Mouse (Mus musculus) hematopoietic stem cell, adult 5-6 weeks (primary cell): ENCODE data around the gene Tpcn1. TPM values are rescaled to one million over a fixed set of nuclear protein-coding genes. Genes with fewer than 3 reads are reported as not detected.

Experiments used
- ATAC-seq, 2 experiments: fragments of 125-278 bp in 1 of 2; replicated peaks in 1 of 2; 2 replicates each; pipeline ENCODE4 v1.8.0; 2016 to 2017; ENCODE audit warnings: inconsistent platforms in 2 of 2, mild to moderate bottlenecking in 2 of 2, moderate number of reproducible peaks in 2 of 2, low read depth in 1 of 2, moderate TSS enrichment in 1 of 2; ENCODE audit not compliant: low FRiP score in 2 of 2, poor library complexity in 2 of 2, severe bottlenecking in 2 of 2, insufficient read depth in 1 of 2, low TSS enrichment in 1 of 2
- total RNA-seq: library from RNA; stranded (forward); fragments of 172-1452, 232-1000 nt; gene quantifications from 2 replicates; pipeline ENCODE4 v1.2.3, GENCODE M21; 2017

Gene Tpcn1
- total RNA-seq, 1 experiment from 2014 or later: 9.8 TPM

DNA sequence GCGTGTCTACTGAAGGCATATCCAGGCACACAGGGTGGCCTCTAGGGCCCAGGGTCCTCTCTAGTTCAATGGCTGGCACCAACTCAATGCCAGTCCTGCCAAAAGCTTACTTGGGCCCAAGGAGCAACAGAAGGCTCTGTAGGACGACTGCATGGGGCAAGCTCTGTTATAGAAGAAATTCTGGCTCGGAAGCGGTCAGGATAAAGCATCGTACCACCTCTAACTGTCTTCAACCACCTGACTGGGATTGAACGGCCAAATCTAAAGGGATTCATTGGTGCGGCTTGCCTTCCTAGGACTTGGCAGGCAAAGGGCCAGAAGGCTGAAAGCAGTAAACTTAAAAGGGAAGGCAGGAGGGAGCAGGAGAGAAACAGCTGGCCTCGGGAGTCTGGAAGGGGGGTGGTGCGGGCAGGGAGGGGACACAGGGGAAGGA, 20.1 kb downstream of the Tpcn1 start:
- ATAC-seq: no peak

GRCm38 (mm10) chr5:120567761-120568211, 20.7 kb downstream of the Tpcn1 start:
- ATAC-seq: no peak

GRCm38 (mm10) chr5:120567253-120567701, 21.2 kb downstream of the Tpcn1 start:
- no peak for ATAC-seq

GRCm38 (mm10) chr5:120566681-120567252, 21.7 kb downstream of the Tpcn1 start:
- ATAC-seq: no peak

- ATAC-seq: no peak
These were observed 22.4 kb downstream of the Tpcn1 start for GRCm38 (mm10) chr5:120566101-120566500.

GRCm38 (mm10) chr5:120565171-120565905, 23.1 kb downstream of the Tpcn1 start:
- ATAC-seq: no peak

GRCm38 (mm10) chr5:120563914-120564311, 24.6 kb downstream of the Tpcn1 start:
- no peak for ATAC-seq

DNA sequence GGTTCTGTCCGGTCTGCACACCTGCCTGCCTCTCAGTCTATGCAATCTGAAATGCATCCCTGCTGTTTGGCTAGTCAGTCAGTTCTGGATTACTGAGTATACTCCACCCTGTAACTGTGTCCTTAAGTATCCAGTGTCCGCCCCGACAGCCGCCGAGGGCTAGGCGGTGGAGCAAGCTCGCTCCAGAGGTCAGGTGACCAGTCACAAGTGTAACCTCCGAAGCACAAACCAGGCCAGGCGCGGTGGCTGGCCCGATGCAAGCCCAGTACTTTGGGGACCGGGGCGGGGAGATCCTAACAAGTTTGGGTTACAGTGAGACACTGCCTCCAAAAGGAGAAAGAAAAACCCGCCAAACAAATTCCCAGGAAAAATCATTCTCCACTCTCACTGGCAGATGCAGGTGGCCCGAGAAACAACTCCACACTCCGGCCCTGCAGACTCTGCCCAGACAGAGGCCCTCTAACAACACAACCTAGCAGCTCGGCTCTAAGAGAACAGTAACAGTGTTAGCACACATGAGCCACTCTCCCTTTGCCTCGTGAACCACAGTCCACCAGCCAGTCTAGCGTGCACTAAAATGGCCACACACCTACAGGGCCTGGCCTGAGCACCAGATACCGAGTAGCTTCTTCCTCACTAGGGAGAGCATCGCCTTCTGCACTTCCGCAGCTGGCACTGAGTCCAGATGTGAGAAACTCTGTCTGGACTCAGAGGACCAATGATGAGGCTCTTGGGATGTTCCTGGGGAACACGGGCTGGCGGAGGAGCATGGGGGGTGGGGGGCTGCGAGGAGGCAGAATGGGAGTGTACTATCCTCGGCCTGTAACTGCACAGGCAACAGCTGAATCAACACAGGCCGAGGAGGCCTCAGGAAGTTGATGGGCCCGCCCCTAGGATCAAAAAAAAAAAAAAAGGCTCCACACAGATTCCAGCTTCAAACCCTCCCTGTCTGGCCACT, 25.2 kb downstream of the Tpcn1 start:
- no peak for ATAC-seq

GRCm38 (mm10) chr5:120560616-120561311, 27.7 kb downstream of the Tpcn1 start:
- ATAC-seq: peak; percentile 59 to 70

DNA sequence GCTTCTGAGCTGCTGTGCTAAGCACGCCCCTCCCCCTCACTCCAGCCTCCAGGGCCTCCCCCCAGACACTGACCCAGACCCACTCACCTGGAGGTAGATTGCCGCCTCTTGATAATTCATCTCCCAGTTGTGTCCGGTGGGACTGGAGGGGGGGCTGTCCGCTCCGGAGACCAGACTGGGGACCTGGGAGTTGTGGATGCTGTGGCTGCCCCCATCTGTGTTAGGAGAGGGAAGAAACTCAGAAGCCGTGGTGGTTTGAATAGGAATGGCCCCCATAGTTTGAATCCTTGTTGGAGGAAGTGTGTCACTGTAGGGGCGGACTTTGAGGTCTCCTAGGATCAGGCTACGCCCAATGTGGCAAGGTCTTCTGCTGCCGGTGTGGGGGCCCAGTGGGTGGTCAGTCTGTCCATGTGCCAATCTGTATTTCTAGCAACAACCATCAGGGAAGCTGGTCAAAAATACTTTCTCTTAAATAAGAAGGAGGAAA, 28.3 kb downstream of the Tpcn1 start:
- ATAC-seq: peak in 1 of 2 experiments; percentile 40; a peak in 2 of 4 replicates

- ATAC-seq: peak; percentile 55 to 77
These were observed 29.7 kb downstream of the Tpcn1 start for GRCm38 (mm10) chr5:120558762-120559161.

- ATAC-seq: no peak
These were observed 30.4 kb downstream of the Tpcn1 start for GRCm38 (mm10) chr5:120558041-120558440.

GRCm38 (mm10) chr5:120555871-120556270, 32.6 kb downstream of the Tpcn1 start:
- ATAC-seq: no peak

DNA sequence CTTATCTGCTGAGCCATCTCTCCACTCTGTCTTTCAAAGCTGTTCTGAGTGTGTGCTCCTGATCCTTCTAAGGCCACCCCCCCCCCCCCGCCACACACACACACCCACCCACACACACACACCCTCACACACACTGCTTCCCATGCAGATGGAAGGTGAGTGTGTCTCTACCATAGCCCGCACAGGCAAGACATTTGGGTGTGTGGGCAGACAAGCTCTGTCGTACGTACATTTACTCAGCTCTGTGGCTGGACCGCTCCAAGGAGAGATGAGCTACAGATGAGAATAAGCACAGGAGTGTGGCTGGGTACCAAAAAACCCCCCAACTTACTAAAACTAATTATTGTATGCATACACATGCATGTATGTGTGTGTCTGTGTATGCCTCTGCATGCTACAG, 37.8 kb downstream of the Tpcn1 start:
- ATAC-seq: no peak

DNA sequence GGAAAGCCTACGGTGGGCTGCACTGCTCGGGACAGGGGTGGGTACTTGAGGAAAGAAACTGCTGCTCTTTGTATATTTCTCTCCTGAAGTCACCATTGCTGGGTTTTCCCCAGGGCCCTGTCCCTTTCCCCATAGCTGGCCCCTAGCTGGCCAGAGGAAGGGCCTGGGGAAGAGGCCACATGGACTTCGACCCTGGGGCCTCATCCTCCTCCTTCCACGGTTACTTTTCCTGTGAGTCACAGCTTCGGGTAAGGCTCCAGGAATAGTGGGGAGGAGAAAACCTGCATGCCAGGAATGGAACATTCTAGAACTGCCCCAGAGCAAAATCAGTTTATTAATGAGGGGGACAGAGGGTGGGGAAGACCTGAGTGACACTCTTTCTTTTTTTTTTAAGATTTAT, 38.3 kb downstream of the Tpcn1 start:
- no peak for ATAC-seq

DNA sequence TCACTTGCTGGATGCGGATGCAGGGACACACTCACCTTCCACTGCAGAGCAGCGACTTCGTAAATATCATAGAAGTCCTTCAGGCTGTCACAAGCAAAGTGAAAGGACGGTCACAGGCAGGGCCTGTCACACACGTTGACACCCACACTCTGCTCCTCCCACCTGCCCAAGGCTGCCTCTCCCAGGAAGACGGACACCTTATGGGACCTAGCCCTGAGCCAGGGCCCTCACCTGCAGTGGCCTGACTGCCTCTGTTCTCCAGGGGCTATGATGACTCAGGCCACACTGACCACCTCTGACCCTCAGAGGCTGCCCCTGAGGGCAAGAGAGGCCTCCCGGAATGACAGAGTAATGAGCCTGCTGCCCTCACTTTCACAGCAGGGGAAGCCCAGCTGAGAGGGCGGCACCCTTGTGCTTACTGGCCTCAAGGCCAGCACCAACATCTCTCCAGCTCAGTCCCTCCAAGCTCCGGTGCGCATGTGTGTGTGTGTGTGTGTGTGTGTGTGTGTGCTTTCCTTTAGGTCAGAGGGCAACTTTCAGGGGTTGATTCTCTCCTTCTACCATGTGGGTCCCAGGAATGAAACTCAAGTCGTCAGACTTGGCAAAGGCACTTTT, 40.1 kb downstream of the Tpcn1 start:
- no peak for ATAC-seq

DNA sequence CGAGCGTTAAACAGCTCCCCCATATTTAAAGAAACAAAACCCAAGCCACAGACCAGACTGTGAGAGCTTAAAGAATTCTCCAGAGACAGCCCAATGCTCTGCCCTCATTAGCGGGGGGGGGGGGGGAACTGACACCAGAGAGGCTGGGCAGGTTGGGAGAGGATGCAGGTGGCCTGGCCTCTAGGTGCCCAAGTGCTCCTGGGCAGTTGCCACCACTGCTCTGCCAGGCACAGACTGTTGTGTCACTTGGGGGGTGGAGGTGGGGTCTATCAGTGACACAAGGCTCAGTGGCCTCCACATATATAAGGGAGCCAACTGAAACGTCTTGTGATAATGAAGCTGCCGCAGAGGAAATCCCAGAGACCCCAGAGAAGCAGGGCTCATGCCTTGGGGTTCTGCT, 51.8 kb downstream of the Tpcn1 start:
- no peak for ATAC-seq
